Mouse (Mus musculus) hindbrain, embryonic 11.5 days (tissue): ENCODE results near the gene Aim2. TPM values are rescaled to one million over a fixed set of nuclear protein-coding genes. Genes with fewer than 3 reads are reported as not detected.
A peak's percentile ranks its signal among the peaks of the same experiment; 100 is the strongest.

Source experiments
- ATAC-seq: fragments of 200-750 bp; cut with Nextera tagmentation; 2 replicates; pipeline ENCODE4 v1.8.0; 2017; ENCODE audit warnings: mild to moderate bottlenecking, moderate TSS enrichment, moderate library complexity; ENCODE audit not compliant: low FRiP score
- DNase-seq: peaks from one replicate; pipeline ENCODE4 v3.0.0-alpha.2; 2015; ENCODE audit warnings: low spot score
- H3K27ac ChIP-seq: fragments of 300-500 bp; sonication (generic); 2 replicates; pipeline ENCODE4 v1.5.1; 2014; ENCODE audit warnings: mild to moderate bottlenecking, low read depth, low read length
- H3K27me3 ChIP-seq: fragments of 300-500 bp; sonication (generic); 2 replicates; pipeline ENCODE4 v1.6.1; 2014; ENCODE audit warnings: mild to moderate bottlenecking, low read length, moderate library complexity, mixed read lengths; ENCODE audit not compliant: control insufficient read depth, insufficient read depth
- H3K36me3 ChIP-seq: fragments of 300-500 bp; sonication (generic); 2 replicates; pipeline ENCODE4 v1.6.1; 2014; ENCODE audit warnings: mild to moderate bottlenecking, low read length, moderate library complexity, mixed read lengths; ENCODE audit not compliant: control insufficient read depth, insufficient read depth
- H3K4me1 ChIP-seq: fragments of 300-500 bp; sonication (generic); replicated peaks from 2 replicates; pipeline ENCODE4 v1.6.1; 2014; ENCODE audit warnings: low read length, mixed read lengths; ENCODE audit not compliant: control insufficient read depth, insufficient read depth
- H3K4me2 ChIP-seq: fragments of 300-500 bp; sonication (generic); replicated peaks from 2 replicates; pipeline ENCODE4 v1.6.1; 2014; ENCODE audit warnings: mild to moderate bottlenecking, low read depth, low read length
- H3K4me3 ChIP-seq: fragments of 300-500 bp; sonication (generic); 2 replicates; pipeline ENCODE4 v1.5.1; 2014; ENCODE audit warnings: low read depth, low read length
- H3K9ac ChIP-seq: fragments of 300-500 bp; sonication (generic); 2 replicates; pipeline ENCODE4 v1.6.1; 2014; ENCODE audit warnings: low read depth, low read length
- H3K9me3 ChIP-seq: fragments of 300-500 bp; sonication (generic); 2 replicates; pipeline ENCODE4 v1.6.1; 2016; ENCODE audit warnings: low read length; ENCODE audit not compliant: control insufficient read depth
- WGBS: fragments of 180-500 bp; shearing (Covaris S2); extraction: QIAGEN DNeasy Blood & Tissue Kit; methylation state at CpG from one replicate; pipeline ENCODE4 v1.1.7; 2014; 5-methylcytosine and 5-hydroxymethylcytosine counted together
- polyA plus RNA-seq: library from polyadenylated mRNA; unstranded; fragments of >200 nt; fragmentation: Nextera tagmentation; extraction: Ambion mirVana; gene quantifications from 2 replicates; pipeline ENCODE4 v1.2.1, GENCODE M21; 2014

Aim2 gene
- polyA plus RNA-seq, 1 experiment from 2014 or later, result 4.1 TPM

GRCm38 (mm10) chr1:173389901-173390401 lies 39.3 kb downstream of the Aim2 start:
- H3K27ac ChIP-seq, result peak overlapping the region; percentile 61
- 3% methylated on average over 13 of the region's 13 CpGs for WGBS

DNA sequence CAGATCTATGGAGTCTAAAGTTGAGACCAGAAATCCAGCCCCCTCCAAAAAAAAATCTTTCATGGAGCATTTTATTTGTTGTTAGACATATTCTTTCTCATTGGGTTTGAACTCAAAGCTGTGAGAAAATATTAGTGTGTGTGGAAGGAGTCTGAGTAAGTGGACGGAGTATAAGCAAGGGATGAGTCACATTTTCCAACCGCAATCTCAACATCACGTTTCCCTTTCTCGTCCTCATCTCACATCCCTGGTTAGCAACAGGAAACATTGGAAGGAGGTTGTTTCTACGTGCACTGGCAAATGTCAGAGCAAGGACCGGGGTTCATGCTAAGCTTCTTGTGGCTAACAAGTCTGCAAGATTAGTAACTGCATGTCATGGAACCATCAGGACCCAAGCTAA lies 41.1 kb downstream of the Aim2 start:
- ATAC-seq (no peak), DNase-seq (no peak)
- Histone ChIP-seq H3K9ac (no peak overlapping the region), H3K4me3 (no peak overlapping the region), H3K27ac (no peak overlapping the region), H3K9me3 (no peaks in the 10 kb centered on the region), H3K4me2 (no peak overlapping the region), H3K27me3 (no peaks in the 10 kb centered on the region), H3K36me3 (no peaks in the 10 kb centered on the region), H3K4me1 (no peaks in the 10 kb centered on the region)
- 91% methylated on average over 6 of the region's 6 CpGs for WGBS

More at GRCm38 (mm10) chr1:173389901-173390401, 39.3 kb downstream of the Aim2 start:
- H3K9me3 ChIP-seq, result no peaks in the 10 kb centered on the region
- H3K36me3 ChIP-seq, result no peaks in the 10 kb centered on the region
- ATAC-seq (peak; percentile 96), DNase-seq (peak; percentile 77)
- peak overlapping the region; percentile 16 for H3K4me3 ChIP-seq
- H3K27me3 ChIP-seq, result no peaks in the 10 kb centered on the region
- H3K4me1 ChIP-seq, result no peaks in the 10 kb centered on the region
- H3K4me2 ChIP-seq, result peak overlapping the region; percentile 21
- 0 out of 2 replicates have a peak overlapping the region, but pooled peaks have one; percentile 12 for H3K9ac ChIP-seq

DNA sequence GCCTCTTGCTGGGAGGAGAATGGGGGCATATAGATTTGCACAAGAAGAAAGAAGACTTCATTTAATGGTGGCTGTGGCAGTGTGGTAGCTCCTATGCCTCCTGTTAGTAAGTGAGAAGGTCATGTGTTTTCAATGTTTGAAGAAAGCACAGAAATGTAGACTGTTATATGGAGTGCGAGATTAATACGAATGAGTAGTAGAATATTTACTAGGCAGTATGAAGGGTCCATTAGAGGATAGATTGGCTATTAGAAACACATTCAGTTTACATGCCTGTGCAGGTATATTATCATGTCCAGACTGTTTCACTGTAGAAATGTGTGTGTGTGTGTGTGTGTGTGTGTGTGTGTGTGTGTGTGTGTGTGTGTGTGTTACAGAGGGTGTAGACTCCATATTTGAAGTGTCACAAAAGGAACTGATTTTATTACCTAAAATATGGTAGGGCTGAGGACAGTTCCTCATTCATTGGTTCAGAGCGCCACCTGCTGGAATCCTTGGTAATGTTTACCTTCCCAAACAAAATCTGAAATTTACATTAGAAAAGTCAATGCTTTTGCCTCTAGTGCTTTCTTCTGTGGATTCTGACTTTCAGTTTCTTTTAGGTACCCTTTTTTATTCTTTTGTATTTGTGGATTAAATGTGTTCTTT lies 47.8 kb downstream of the Aim2 start:
- Histone ChIP-seq H3K9me3 (no peaks in the 10 kb centered on the region), H3K27ac (no peak overlapping the region), H3K4me3 (no peak overlapping the region), H3K36me3 (no peaks in the 10 kb centered on the region), H3K4me1 (no peaks in the 10 kb centered on the region), H3K27me3 (no peaks in the 10 kb centered on the region), H3K4me2 (no peak overlapping the region), H3K9ac (no peak overlapping the region)
- ATAC-seq (peak; percentile 76), DNase-seq (peak; percentile 88)
- WGBS, result 33% methylated on average over 3 of the region's 3 CpGs

GRCm38 (mm10) chr1:173404696-173405309 lies 54.1 kb downstream of the Aim2 start:
- no peak for DNase-seq
- H3K4me3 ChIP-seq, result no peak overlapping the region
- 83% methylated on average over 5 of the region's 5 CpGs for WGBS

DNA sequence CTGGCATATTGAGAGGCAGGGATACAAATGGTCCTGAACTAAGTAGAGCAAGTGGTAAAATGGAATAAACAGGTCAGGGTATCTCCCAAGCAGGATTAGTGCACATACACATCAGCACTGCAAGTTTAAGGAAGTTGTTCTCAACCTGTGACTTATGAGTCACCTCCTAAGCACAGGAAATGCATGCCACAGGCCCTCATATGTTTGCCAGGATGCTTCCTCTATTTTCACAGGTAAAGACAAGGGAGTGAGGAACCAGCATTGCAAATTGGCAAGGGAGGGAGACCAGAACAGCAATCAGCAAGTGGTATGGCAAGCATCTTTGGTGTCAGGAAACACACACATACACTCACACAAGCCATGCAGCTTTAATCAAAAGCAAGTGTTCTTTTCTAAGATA lies 58.4 kb downstream of the Aim2 start:
- Histone ChIP-seq H3K27ac (no peak overlapping the region), H3K9ac (no peak overlapping the region), H3K27me3 (no peaks in the 10 kb centered on the region), H3K9me3 (no peaks in the 10 kb centered on the region), H3K4me3 (no peak overlapping the region), H3K36me3 (no peaks in the 10 kb centered on the region), H3K4me1 (no peaks in the 10 kb centered on the region), H3K4me2 (no peak overlapping the region)
- no peak for DNase-seq
- ATAC-seq, result no peak

More at GRCm38 (mm10) chr1:173404696-173405309, 54.1 kb downstream of the Aim2 start:
- H3K27ac ChIP-seq, result no peak overlapping the region
- ATAC-seq, result no peak
- H3K4me1 ChIP-seq, result no peaks in the 10 kb centered on the region
- H3K27me3 ChIP-seq, result no peaks in the 10 kb centered on the region
- no peaks in the 10 kb centered on the region for H3K9me3 ChIP-seq
- no peak overlapping the region for H3K4me2 ChIP-seq
- H3K9ac ChIP-seq, result no peak overlapping the region
- no peaks in the 10 kb centered on the region for H3K36me3 ChIP-seq

GRCm38 (mm10) chr1:173411863-173412262 lies 61.2 kb downstream of the Aim2 start:
- Histone ChIP-seq H3K4me1 (no peaks in the 10 kb centered on the region), H3K4me2 (no peak overlapping the region), H3K27me3 (no peaks in the 10 kb centered on the region), H3K36me3 (no peaks in the 10 kb centered on the region), H3K9me3 (no peaks in the 10 kb centered on the region), H3K9ac (no peak overlapping the region), H3K4me3 (no peak overlapping the region), H3K27ac (no peak overlapping the region)
- no peak for DNase-seq
- 94% methylated on average over 4 of the region's 4 CpGs for WGBS
- no peak for ATAC-seq

- Histone ChIP-seq H3K4me2 (no peak overlapping the region), H3K4me3 (no peak overlapping the region), H3K27me3 (no peaks in the 10 kb centered on the region), H3K36me3 (no peaks in the 10 kb centered on the region), H3K9me3 (no peaks in the 10 kb centered on the region), H3K27ac (no peak overlapping the region), H3K9ac (no peak overlapping the region), H3K4me1 (no peaks in the 10 kb centered on the region)
- no peak for ATAC-seq
- 67% methylated on average over 3 of the region's 3 CpGs for WGBS
- no peak for DNase-seq
Measured at GRCm38 (mm10) chr1:173414631-173415030, 64.0 kb downstream of the Aim2 start.

- no peak for ATAC-seq
Measured at GRCm38 (mm10) chr1:173418516-173418915, 67.8 kb downstream of the Aim2 start.

More at GRCm38 (mm10) chr1:173418516-173418915, 67.8 kb downstream of the Aim2 start:
- 87% methylated on average over 3 of the region's 3 CpGs for WGBS
- Histone ChIP-seq H3K36me3 (no peaks in the 10 kb centered on the region), H3K4me2 (no peak overlapping the region), H3K27me3 (no peaks in the 10 kb centered on the region), H3K4me1 (no peaks in the 10 kb centered on the region), H3K4me3 (no peak overlapping the region), H3K9ac (no peak overlapping the region), H3K9me3 (no peaks in the 10 kb centered on the region), H3K27ac (no peak overlapping the region)
- DNase-seq, result no peak
